16 mouse cellular contexts compared by ENCODE assay signal in genomic region chr4:62367586-62367985, GRCm38 (mm10). TPM values are rescaled to one million over a fixed set of nuclear protein-coding genes. Genes with fewer than 3 reads are reported as not detected.
DNase-seq lines count a peak whose midpoint lies in the region; ATAC-seq and TF ChIP-seq lines count a peak whose summit lies in the region.
"Had no signal": no experiment of that assay in that cellular context is flagged by ENCODE, and none has a peak within 500 bp of the region (broad histone marks: within the 10 kb centered on the region; RNA-seq: fewer than 3 reads in every experiment).

No protein-coding gene starts in this region.

- ATAC-seq in common myeloid progenitor, adult 5-6 weeks (replicated peaks; ENCODE audit: low read depth, poor library complexity, severe bottlenecking), result peak; percentile 87
- ATAC-seq in liver, embryonic 13.5 days (ENCODE audit: low read depth), result no peak
- ATAC-seq: forebrain, embryonic 16.5 days; midbrain, embryonic 16.5 days had no signal

- WGBS in liver, adult 2 months, result 34% methylated on average over 6 of the region's 6 CpGs
- WGBS in liver, embryonic 13.5 days (ENCODE audit: insufficient replicate concordance), result 54% methylated on average over 6 of the region's 6 CpGs

- no peaks in the 10 kb centered on the region for H3K9me3 ChIP-seq in liver, embryonic 13.5 days (replicated peaks)
- H3K9me3 ChIP-seq: heart, embryonic 15.5 days; hindbrain, embryonic 13.5 days; limb, embryonic 15.5 days had no signal

- H3K27me3 ChIP-seq in liver, adult 2 months (ENCODE audit: control insufficient read depth, insufficient read depth, low read length), result no peaks in the 10 kb centered on the region
- H3K27me3 ChIP-seq in liver, embryonic 13.5 days, result no peaks in the 10 kb centered on the region
- H3K27me3 ChIP-seq: heart, embryonic 15.5 days; hindbrain, embryonic 13.5 days; limb, embryonic 15.5 days had no signal

- peak overlapping the region; percentile 25; the same call in 1 of the 2 replicates for H3K4me2 ChIP-seq in liver, embryonic 13.5 days
- H3K4me2 ChIP-seq: heart, embryonic 15.5 days; hindbrain, embryonic 13.5 days; limb, embryonic 15.5 days had no signal

- peaks cover 43% of the 10 kb centered on the region for H3K4me1 ChIP-seq in liver, adult 2 months (ENCODE audit: control insufficient read depth, insufficient read depth, low read length)
- H3K4me1 ChIP-seq in liver, embryonic 13.5 days (replicated peaks), result peaks cover 77% of the 10 kb centered on the region

- peak; percentile 93 for DNase-seq in liver, adult 2 months (ENCODE audit: extremely low read depth, low read depth, low spot score)
- DNase-seq in liver, result no peak
- no peak for DNase-seq in liver, embryonic 13.5 days
- DNase-seq in naive thymus-derived CD4-positive, alpha-beta T cell, adult 2 months (ENCODE audit: low read depth), result peak; percentile 25
- no peak for DNase-seq in retina, embryonic 14.5 days (ENCODE audit: low spot score)
- no peak for DNase-seq in cerebellum, postnatal 25 days
- DNase-seq in cerebellum, adult 8-10 months, result no peak
- DNase-seq: cerebellum, postnatal 36 days; gastrocnemius, postnatal 14 days; thymus, postnatal 14 days had no signal

- H3K27ac ChIP-seq in liver, adult 2 months (replicated peaks; ENCODE audit: insufficient read depth, low read depth, low read length), result peak overlapping the region; percentile 98
- H3K27ac ChIP-seq in liver, embryonic 13.5 days, result peak overlapping the region; percentile 44
- H3K27ac ChIP-seq: heart, embryonic 15.5 days; hindbrain, embryonic 13.5 days; limb, embryonic 15.5 days had no signal

- TF ChIP-seq POLR2A in liver, adult 2 months (IDR thresholded peaks at IDR 0.05; ENCODE audit: extremely low read depth, insufficient read depth, low read length), result no peak

- H3K9ac ChIP-seq in liver, adult 2 months (ENCODE audit: low read depth, low read length), result no peak overlapping the region; the same call in 1 of the 2 replicates
- no peak overlapping the region for H3K9ac ChIP-seq in liver, embryonic 13.5 days
- H3K9ac ChIP-seq: heart, embryonic 15.5 days; hindbrain, embryonic 13.5 days; limb, embryonic 15.5 days had no signal

- peak overlapping the region; percentile 8; the same call in 1 of the 2 replicates for H3K4me3 ChIP-seq in liver, adult 2 months (ENCODE audit: insufficient read depth, low read depth, low read length)
- H3K4me3 ChIP-seq in liver, embryonic 13.5 days (replicated peaks), result no peak overlapping the region
- H3K4me3 ChIP-seq: heart, embryonic 15.5 days; hindbrain, embryonic 13.5 days; limb, embryonic 15.5 days had no signal

- TF ChIP-seq CTCF in liver, adult 2 months (IDR thresholded peaks at IDR 0.05; ENCODE audit: low read depth, low read length), result no peak

- H3K79me2 ChIP-seq in liver, adult 2 months (ENCODE audit: control insufficient read depth, insufficient read depth, low read length), result peaks cover 36% of the 10 kb centered on the region

- 0 out of 2 replicates have a peak, but pooled peaks cover 3% of the 10 kb centered on the region for H3K36me3 ChIP-seq in liver, adult 2 months (ENCODE audit: control insufficient read depth, insufficient read depth, low read length)
- no peaks in the 10 kb centered on the region for H3K36me3 ChIP-seq in liver, embryonic 13.5 days
- H3K36me3 ChIP-seq: heart, embryonic 15.5 days; hindbrain, embryonic 13.5 days; limb, embryonic 15.5 days had no signal

RNA-seq across cellular contexts. Expression of gene Slc31a1, which starts 7.1 kb away (rescaled TPM):
- total RNA-seq in liver, adult 2 months (2014; rRNA removed), result 88.4 and 91.4 TPM in 2 replicates
- 75.3 and 81.5 TPM in 2 replicates for polyA plus RNA-seq in liver, adult 2 months (2012; rRNA removed)
- total RNA-seq in common myeloid progenitor, adult 5-6 weeks (2017), result 12.5 and 17.6 TPM in 2 replicates
- polyA plus RNA-seq in liver, embryonic 13.5 days (2015; fragmentation: Nextera tagmentation; extraction: Ambion mirVana), result 39.0 and 48.8 TPM in 2 replicates

RNA-seq across cellular contexts. Expression of gene Fkbp15, which starts 7.2 kb away (rescaled TPM):
- total RNA-seq in liver, adult 2 months (2014; rRNA removed), result 22.7 and 24.5 TPM in 2 replicates
- polyA plus RNA-seq in liver, adult 2 months (2012; rRNA removed), result 17.4 and 20.0 TPM in 2 replicates
- total RNA-seq in common myeloid progenitor, adult 5-6 weeks (2017), result 55.6 and 60.2 TPM in 2 replicates
- polyA plus RNA-seq in liver, embryonic 13.5 days (2015; fragmentation: Nextera tagmentation; extraction: Ambion mirVana), result 15.5 and 15.7 TPM in 2 replicates

RNA-seq across cellular contexts. Expression of gene Cdc26, which starts 40.9 kb away (rescaled TPM):
- 46.9 and 52.6 TPM in 2 replicates for total RNA-seq in liver, adult 2 months (2014; rRNA removed)
- 13.5 and 14.8 TPM in 2 replicates for polyA plus RNA-seq in liver, adult 2 months (2012; rRNA removed)
- total RNA-seq in common myeloid progenitor, adult 5-6 weeks (2017), result 126 and 145 TPM in 2 replicates
- 77.7 and 97.1 TPM in 2 replicates for polyA plus RNA-seq in liver, embryonic 13.5 days (2015; fragmentation: Nextera tagmentation; extraction: Ambion mirVana)

RNA-seq across cellular contexts. Expression of gene Prpf4, which starts 41.0 kb away (rescaled TPM):
- total RNA-seq in liver, adult 2 months (2014; rRNA removed), result 3.9 and 4.6 TPM in 2 replicates
- 4.4 and 7.3 TPM in 2 replicates for polyA plus RNA-seq in liver, adult 2 months (2012; rRNA removed)
- 19.8 and 23.4 TPM in 2 replicates for total RNA-seq in common myeloid progenitor, adult 5-6 weeks (2017)
- 13.1 and 15.2 TPM in 2 replicates for polyA plus RNA-seq in liver, embryonic 13.5 days (2015; fragmentation: Nextera tagmentation; extraction: Ambion mirVana)

Comparison
In these comparisons a context has a peak if more than half of its experiments do, and no peak if none do; other contexts are left out.
1. DNase-seq: peak in liver, adult 2 months (single experiment) and naive thymus-derived CD4-positive, alpha-beta T cell, adult 2 months (single experiment); none in liver (single experiment), liver, embryonic 13.5 days (single experiment), retina, embryonic 14.5 days (single experiment), cerebellum, postnatal 25 days (0 of 2) and cerebellum, adult 8-10 months (single experiment).